Mouse (Mus musculus): ENCODE data around the gene Tns3. TPM values are rescaled to one million over a fixed set of nuclear protein-coding genes. Genes with fewer than 3 reads are reported as not detected.

Gene Tns3
- polyA plus RNA-seq, 1 experiment from 2014 or later = 30.4 TPM

DNA sequence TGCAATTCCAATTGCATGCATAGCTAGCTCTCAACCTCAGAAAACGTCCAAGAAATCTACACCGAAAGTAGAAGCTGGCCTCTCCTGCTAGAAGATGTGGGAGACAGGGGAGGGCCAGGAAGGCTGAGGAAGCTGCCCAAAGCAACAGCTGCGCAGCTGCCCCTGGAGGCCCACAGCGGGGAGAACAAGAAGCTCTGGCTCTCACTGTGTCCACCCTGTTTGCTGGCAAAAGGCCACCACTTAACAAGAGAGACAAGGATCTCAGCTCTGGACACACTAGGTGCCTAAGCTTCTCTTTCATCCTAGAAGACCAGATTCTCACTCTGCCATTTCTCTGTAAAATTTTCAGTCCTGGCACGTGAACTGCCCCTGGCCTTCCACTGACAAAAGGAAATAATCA, 167.6 kb downstream of the Tns3 start:
- Histone ChIP-seq H3K36me3 (ENCODE audit: control insufficient read depth, insufficient read depth, low read length) (peaks cover 16% of the 10 kb centered on the region; the same call in 1 of the 2 replicates), H3K4me3 (replicated peaks; ENCODE audit: low read length) (no peak overlapping the region), H3K9me3 (replicated peaks; ENCODE audit: control insufficient read depth, low read length) (no peaks in the 10 kb centered on the region), H3K4me1 (ENCODE audit: control insufficient read depth, insufficient read depth, low read length) (peaks cover 37% of the 10 kb centered on the region), H3K27ac (ENCODE audit: low read length) (peak overlapping the region; percentile 83), H3K27me3 (ENCODE audit: control insufficient read depth, insufficient read depth, low read length) (no peaks in the 10 kb centered on the region), H3K4me2 (ENCODE audit: low read depth, low read length) (no peak overlapping the region), H3K9ac (ENCODE audit: low read length) (0 out of 2 replicates have a peak overlapping the region, but pooled peaks have one; percentile 9)
- 20% methylated on average over 5 of the region's 5 CpGs for whole genome bisulfite sequencing
- peak; percentile 79 for ATAC-seq (ENCODE audit: insufficient read depth, low FRiP score)

DNA sequence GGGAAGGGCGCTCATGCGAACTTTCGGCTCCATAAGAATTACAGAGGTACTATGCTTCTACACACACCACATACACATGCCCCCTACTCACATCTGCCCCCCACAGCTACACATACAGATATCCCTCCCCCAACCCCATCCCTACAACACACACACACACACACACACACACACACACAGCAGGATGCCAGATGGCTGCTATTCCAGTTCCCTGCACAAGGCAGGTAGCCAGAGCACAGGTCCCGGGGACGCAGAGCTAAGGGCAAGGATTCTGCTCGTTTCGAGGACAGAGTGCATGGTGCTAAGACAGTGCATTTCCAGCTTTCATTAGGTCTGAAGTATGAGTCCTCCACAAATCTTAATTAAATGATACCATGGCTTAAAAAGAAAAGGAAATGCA, 168.5 kb downstream of the Tns3 start:
- no peaks in the 10 kb centered on the region for H3K9me3 ChIP-seq (replicated peaks; ENCODE audit: control insufficient read depth, low read length)
- H3K4me2 ChIP-seq (ENCODE audit: low read depth, low read length) = no peak overlapping the region
- no peak for ATAC-seq (ENCODE audit: insufficient read depth, low FRiP score)
- 78% methylated on average over 7 of the region's 7 CpGs for WGBS
- H3K27me3 ChIP-seq (ENCODE audit: control insufficient read depth, insufficient read depth, low read length) = no peaks in the 10 kb centered on the region
- peak overlapping the region; percentile 83; the same call in 1 of the 2 replicates for H3K27ac ChIP-seq (ENCODE audit: low read length)
- H3K4me1 ChIP-seq (ENCODE audit: control insufficient read depth, insufficient read depth, low read length) = peaks cover 32% of the 10 kb centered on the region
- H3K4me3 ChIP-seq (replicated peaks; ENCODE audit: low read length) = no peak overlapping the region
- H3K36me3 ChIP-seq (ENCODE audit: control insufficient read depth, insufficient read depth, low read length) = peaks cover 21% of the 10 kb centered on the region
- H3K9ac ChIP-seq (ENCODE audit: low read length) = no peak overlapping the region

DNA sequence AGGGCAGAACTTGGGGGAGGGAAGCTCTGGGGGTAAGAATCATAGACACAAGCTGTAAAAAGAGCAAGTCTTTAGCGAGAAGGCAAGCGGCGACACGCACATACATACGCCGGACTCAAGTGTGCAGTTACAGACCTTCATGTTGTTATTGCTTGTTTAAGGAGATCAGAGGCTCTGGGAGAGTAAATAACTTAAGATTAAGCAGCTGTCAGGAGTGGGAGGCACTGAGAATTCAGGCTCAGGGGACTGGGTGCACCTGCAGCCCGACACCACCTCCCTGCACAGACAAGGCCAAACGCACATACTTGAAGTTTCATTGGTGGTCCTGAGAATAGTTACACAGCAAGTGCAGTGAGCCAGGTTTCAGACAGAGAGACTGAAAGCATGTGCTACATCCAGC, 169.3 kb downstream of the Tns3 start:
- no peak for ATAC-seq (ENCODE audit: insufficient read depth, low FRiP score)
- H3K27ac ChIP-seq (ENCODE audit: low read length) = no peak overlapping the region
- H3K4me2 ChIP-seq (ENCODE audit: low read depth, low read length) = no peak overlapping the region
- no peaks in the 10 kb centered on the region for H3K27me3 ChIP-seq (ENCODE audit: control insufficient read depth, insufficient read depth, low read length)
- no peaks in the 10 kb centered on the region for H3K9me3 ChIP-seq (replicated peaks; ENCODE audit: control insufficient read depth, low read length)
- no peak overlapping the region for H3K9ac ChIP-seq (ENCODE audit: low read length)
- no peak overlapping the region for H3K4me3 ChIP-seq (replicated peaks; ENCODE audit: low read length)
- H3K4me1 ChIP-seq (ENCODE audit: control insufficient read depth, insufficient read depth, low read length) = peaks cover 35% of the 10 kb centered on the region
- 61% methylated on average over 8 of the region's 8 CpGs for WGBS
- peaks cover 21% of the 10 kb centered on the region for H3K36me3 ChIP-seq (ENCODE audit: control insufficient read depth, insufficient read depth, low read length)

DNA sequence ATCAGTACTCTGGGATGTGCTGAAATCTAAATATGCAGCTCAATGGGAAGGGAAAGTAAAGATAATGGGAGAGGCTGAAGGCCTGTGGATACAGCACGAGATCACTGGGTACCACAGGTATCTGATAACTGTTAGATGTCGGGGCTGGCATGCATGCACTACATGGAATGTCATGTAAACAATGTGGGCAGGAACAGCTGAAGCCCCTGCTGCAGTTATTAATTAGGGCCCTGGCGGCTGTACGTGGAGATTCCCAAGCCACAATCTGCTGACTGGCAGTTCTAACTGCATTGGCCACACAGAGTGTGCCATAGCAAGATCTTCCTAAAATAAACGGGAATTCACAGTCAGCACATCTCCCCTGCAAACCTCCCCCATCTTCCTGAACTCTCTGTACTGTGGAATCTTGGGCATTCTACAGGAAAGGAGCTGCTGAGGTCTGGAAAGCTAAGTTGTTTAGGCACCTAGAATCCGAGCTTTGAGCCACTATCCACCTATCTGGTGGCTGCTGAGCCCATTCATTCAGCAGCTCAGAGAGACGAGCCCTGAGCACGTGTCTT, 170.3 kb downstream of the Tns3 start:
- peaks cover 21% of the 10 kb centered on the region for H3K36me3 ChIP-seq (ENCODE audit: control insufficient read depth, insufficient read depth, low read length)
- H3K27ac ChIP-seq (ENCODE audit: low read length) = no peak overlapping the region
- no peak for ATAC-seq (ENCODE audit: insufficient read depth, low FRiP score)

DNA sequence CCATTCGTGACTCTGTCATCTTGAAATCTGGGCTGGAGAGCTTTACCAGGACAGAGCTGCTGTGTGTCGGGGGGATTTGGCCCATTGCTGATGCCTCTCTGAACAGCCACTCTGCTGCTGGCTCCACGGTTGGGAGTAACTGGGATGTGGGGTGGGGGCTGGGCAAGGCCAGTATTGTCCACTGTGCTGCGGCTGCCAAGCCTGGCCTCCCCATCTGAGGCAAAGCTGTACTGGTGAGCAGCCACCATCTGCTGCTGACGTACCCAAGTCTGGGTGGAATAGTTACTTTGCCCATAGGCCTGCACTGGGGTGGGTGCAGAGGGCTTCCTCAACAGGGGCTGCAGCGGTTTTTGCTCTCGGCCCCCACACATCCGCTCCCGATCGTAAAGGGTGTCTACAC, 172.0 kb downstream of the Tns3 start:
- no peaks in the 10 kb centered on the region for H3K9me3 ChIP-seq (replicated peaks; ENCODE audit: control insufficient read depth, low read length)
- no peak overlapping the region for H3K4me3 ChIP-seq (replicated peaks; ENCODE audit: low read length)
- peaks cover 21% of the 10 kb centered on the region for H3K36me3 ChIP-seq (ENCODE audit: control insufficient read depth, insufficient read depth, low read length)
- peaks cover 29% of the 10 kb centered on the region for H3K4me1 ChIP-seq (ENCODE audit: control insufficient read depth, insufficient read depth, low read length)
- H3K27ac ChIP-seq (ENCODE audit: low read length) = no peak overlapping the region
- H3K9ac ChIP-seq (ENCODE audit: low read length) = no peak overlapping the region
- H3K4me2 ChIP-seq (ENCODE audit: low read depth, low read length) = no peak overlapping the region
- no peak for ATAC-seq (ENCODE audit: insufficient read depth, low FRiP score)
- H3K27me3 ChIP-seq (ENCODE audit: control insufficient read depth, insufficient read depth, low read length) = no peaks in the 10 kb centered on the region
- 94% methylated on average over 10 of the region's 10 CpGs for WGBS

More for the DNA sequence above, 170.3 kb downstream of the Tns3 start:
- Histone ChIP-seq H3K4me1 (ENCODE audit: control insufficient read depth, insufficient read depth, low read length) (peaks cover 35% of the 10 kb centered on the region), H3K4me3 (replicated peaks; ENCODE audit: low read length) (no peak overlapping the region), H3K27me3 (ENCODE audit: control insufficient read depth, insufficient read depth, low read length) (no peaks in the 10 kb centered on the region), H3K9me3 (replicated peaks; ENCODE audit: control insufficient read depth, low read length) (no peaks in the 10 kb centered on the region), H3K9ac (ENCODE audit: low read length) (0 out of 2 replicates have a peak overlapping the region, but pooled peaks have one; percentile 17), H3K4me2 (ENCODE audit: low read depth, low read length) (no peak overlapping the region)
- 63% methylated on average over 8 of the region's 8 CpGs for WGBS

DNA sequence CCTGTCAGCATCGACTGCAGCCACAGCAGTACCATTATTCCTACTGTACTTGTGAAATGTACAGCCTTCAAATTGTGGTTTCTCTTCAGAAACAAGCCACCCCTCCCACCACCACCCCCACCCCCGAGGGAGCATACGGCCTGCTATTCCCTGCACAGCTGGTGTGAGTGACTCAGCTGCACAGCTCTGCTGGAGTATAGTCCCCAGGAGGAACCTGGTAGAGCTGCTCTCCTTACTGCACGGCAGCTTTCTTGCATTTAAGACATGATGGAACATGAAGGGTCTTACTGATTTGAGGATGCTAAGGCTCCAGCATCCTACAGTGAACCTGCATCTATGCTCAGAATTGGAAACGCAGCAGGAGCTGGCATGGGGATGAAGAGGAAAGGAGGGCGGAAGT, 176.1 kb downstream of the Tns3 start:
- no peak overlapping the region for H3K4me2 ChIP-seq (ENCODE audit: low read depth, low read length)
- H3K4me3 ChIP-seq (replicated peaks; ENCODE audit: low read length) = no peak overlapping the region
- peaks cover 20% of the 10 kb centered on the region for H3K36me3 ChIP-seq (ENCODE audit: control insufficient read depth, insufficient read depth, low read length)
- no peak for ATAC-seq (ENCODE audit: insufficient read depth, low FRiP score)
- 68% methylated on average over 6 of the region's 6 CpGs for WGBS
- H3K27me3 ChIP-seq (ENCODE audit: control insufficient read depth, insufficient read depth, low read length) = no peaks in the 10 kb centered on the region
- H3K9ac ChIP-seq (ENCODE audit: low read length) = no peak overlapping the region
- H3K27ac ChIP-seq (ENCODE audit: low read length) = no peak overlapping the region
- H3K9me3 ChIP-seq (replicated peaks; ENCODE audit: control insufficient read depth, low read length) = no peaks in the 10 kb centered on the region
- H3K4me1 ChIP-seq (ENCODE audit: control insufficient read depth, insufficient read depth, low read length) = peaks cover 4% of the 10 kb centered on the region; the same call in 1 of the 2 replicates

DNA sequence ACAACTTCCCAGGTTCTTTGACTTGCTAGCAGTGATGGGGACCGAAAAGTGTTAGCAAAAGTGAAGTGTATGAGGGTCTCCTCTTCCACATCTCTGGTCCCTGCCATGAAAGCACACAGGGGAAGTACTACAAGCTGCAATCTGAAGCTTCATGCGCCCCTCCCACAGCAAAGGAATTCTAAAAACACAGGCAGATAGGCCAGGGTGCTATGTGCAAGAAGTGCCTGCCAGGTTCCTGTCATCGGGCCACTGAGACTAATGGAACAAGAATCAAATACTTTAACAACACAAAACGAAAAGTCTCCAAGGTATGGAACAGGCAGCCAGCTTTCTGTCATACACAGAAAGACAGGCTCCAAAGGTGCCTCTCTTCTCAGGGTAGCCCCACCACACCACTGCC, 177.8 kb downstream of the Tns3 start:
- Histone ChIP-seq H3K9me3 (replicated peaks; ENCODE audit: control insufficient read depth, low read length) (no peaks in the 10 kb centered on the region), H3K4me3 (replicated peaks; ENCODE audit: low read length) (no peak overlapping the region), H3K27me3 (ENCODE audit: control insufficient read depth, insufficient read depth, low read length) (no peaks in the 10 kb centered on the region), H3K4me2 (ENCODE audit: low read depth, low read length) (no peak overlapping the region), H3K27ac (ENCODE audit: low read length) (no peak overlapping the region), H3K36me3 (ENCODE audit: control insufficient read depth, insufficient read depth, low read length) (peaks cover 4% of the 10 kb centered on the region), H3K4me1 (ENCODE audit: control insufficient read depth, insufficient read depth, low read length) (peaks cover 16% of the 10 kb centered on the region), H3K9ac (ENCODE audit: low read length) (no peak overlapping the region)
- WGBS = 76% methylated on average over 4 of the region's 4 CpGs
- no peak for ATAC-seq (ENCODE audit: insufficient read depth, low FRiP score)

DNA sequence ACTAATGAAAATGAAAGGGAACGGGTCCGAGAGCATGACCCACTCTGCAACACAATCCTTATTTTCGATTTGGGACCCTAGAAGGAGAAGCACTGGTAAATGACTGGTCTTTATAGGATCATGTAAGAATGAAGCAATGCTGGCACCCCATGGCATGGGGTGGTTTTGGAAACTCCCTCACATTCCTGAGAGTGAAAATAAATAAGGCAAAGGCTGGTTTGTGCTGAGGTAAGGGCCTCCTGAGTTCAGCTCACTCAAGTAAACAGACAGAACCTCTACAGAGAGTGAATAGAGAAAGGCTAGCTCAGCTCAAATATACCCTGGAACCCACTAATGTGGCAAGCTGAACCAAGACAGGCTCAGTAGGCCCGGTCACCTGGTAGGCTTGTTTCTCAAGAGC, 179.8 kb downstream of the Tns3 start:
- no peak overlapping the region for H3K27ac ChIP-seq (ENCODE audit: low read length)
- 85% methylated on average over 4 of the region's 4 CpGs for WGBS

DNA sequence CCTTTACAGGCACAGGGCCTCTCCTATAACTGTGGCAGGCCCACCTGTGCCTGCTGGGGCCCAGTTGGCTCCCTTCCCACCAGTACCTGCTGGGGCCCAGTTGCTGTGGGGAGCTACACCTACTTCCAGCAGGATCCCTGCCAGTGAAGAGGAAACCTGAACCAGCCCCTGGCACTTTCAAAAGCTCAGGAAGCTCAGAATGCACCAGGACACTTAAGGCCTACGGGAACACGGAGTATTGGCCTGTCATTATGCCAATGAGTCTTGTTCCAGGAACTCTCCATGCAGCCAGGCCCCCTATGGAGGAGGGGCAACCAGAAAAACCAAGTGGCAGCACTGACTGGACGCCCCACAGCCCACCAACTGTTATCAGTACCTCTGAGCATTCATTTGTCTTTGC, 181.6 kb downstream of the Tns3 start:
- WGBS = 54% methylated on average over 3 of the region's 3 CpGs
- Histone ChIP-seq H3K4me2 (ENCODE audit: low read depth, low read length) (no peak overlapping the region), H3K27me3 (ENCODE audit: control insufficient read depth, insufficient read depth, low read length) (no peaks in the 10 kb centered on the region), H3K27ac (ENCODE audit: low read length) (no peak overlapping the region; the same call in 1 of the 2 replicates), H3K4me1 (ENCODE audit: control insufficient read depth, insufficient read depth, low read length) (peaks cover 13% of the 10 kb centered on the region), H3K36me3 (ENCODE audit: control insufficient read depth, insufficient read depth, low read length) (peaks cover 9% of the 10 kb centered on the region), H3K9ac (ENCODE audit: low read length) (no peak overlapping the region), H3K4me3 (replicated peaks; ENCODE audit: low read length) (no peak overlapping the region), H3K9me3 (replicated peaks; ENCODE audit: control insufficient read depth, low read length) (no peaks in the 10 kb centered on the region)
- no peak for ATAC-seq (ENCODE audit: insufficient read depth, low FRiP score)

More for the DNA sequence above, 179.8 kb downstream of the Tns3 start:
- no peak overlapping the region for H3K4me3 ChIP-seq (replicated peaks; ENCODE audit: low read length)
- peaks cover 13% of the 10 kb centered on the region for H3K4me1 ChIP-seq (ENCODE audit: control insufficient read depth, insufficient read depth, low read length)
- H3K9ac ChIP-seq (ENCODE audit: low read length) = no peak overlapping the region
- ATAC-seq (ENCODE audit: insufficient read depth, low FRiP score) = no peak
- no peak overlapping the region for H3K4me2 ChIP-seq (ENCODE audit: low read depth, low read length)
- H3K27me3 ChIP-seq (ENCODE audit: control insufficient read depth, insufficient read depth, low read length) = no peaks in the 10 kb centered on the region
- no peaks in the 10 kb centered on the region for H3K9me3 ChIP-seq (replicated peaks; ENCODE audit: control insufficient read depth, low read length)
- H3K36me3 ChIP-seq (ENCODE audit: control insufficient read depth, insufficient read depth, low read length) = no peaks in the 10 kb centered on the region

All from stomach, embryonic 16.5 days (tissue).